Comparison of ENCODE assay signal across 19 mouse cellular contexts in genomic region chr15:9127051-9127791, GRCm38 (mm10). TPM values are rescaled to one million over a fixed set of nuclear protein-coding genes. Genes with fewer than 3 reads are reported as not detected.
DNase-seq lines count a peak whose midpoint lies in the region; ATAC-seq and TF ChIP-seq lines count a peak whose summit lies in the region.
"Had no signal": no experiment of that assay in that cellular context is flagged by ENCODE, and none has a peak within 500 bp of the region (broad histone marks: within the 10 kb centered on the region; RNA-seq: fewer than 3 reads in every experiment).

No protein-coding gene starts in this region.

- H3K9me3 ChIP-seq in limb, embryonic 12.5 days = no peaks in the 10 kb centered on the region
- no peaks in the 10 kb centered on the region for H3K9me3 ChIP-seq in limb, embryonic 10.5 days (replicated peaks)
- no peaks in the 10 kb centered on the region for H3K9me3 ChIP-seq in lung, postnatal 0 days (ENCODE audit: low read length)
- no peaks in the 10 kb centered on the region for H3K9me3 ChIP-seq in intestine, postnatal 0 days (ENCODE audit: control insufficient read depth)
- H3K9me3 ChIP-seq: embryonic facial prominence, embryonic 12.5 days; forebrain, embryonic 12.5 days; heart, embryonic 13.5 days; hindbrain, embryonic 12.5 days had no signal

- no peak overlapping the region for H3K4me3 ChIP-seq in limb, embryonic 12.5 days (replicated peaks)
- no peak overlapping the region for H3K4me3 ChIP-seq in limb, embryonic 10.5 days
- H3K4me3 ChIP-seq in lung, postnatal 0 days (ENCODE audit: low read depth, low read length) = no peak overlapping the region
- H3K4me3 ChIP-seq in intestine, postnatal 0 days (ENCODE audit: low read depth, low read length) = no peak overlapping the region
- no peak overlapping the region for H3K4me3 ChIP-seq in heart, adult 2 months
- H3K4me3 ChIP-seq: embryonic facial prominence, embryonic 12.5 days; forebrain, embryonic 12.5 days; heart, embryonic 13.5 days; hindbrain, embryonic 12.5 days had no signal

- no peak overlapping the region for H3K27ac ChIP-seq in limb, embryonic 12.5 days
- no peak overlapping the region for H3K27ac ChIP-seq in limb, embryonic 10.5 days
- no peak overlapping the region for H3K27ac ChIP-seq in lung, postnatal 0 days (ENCODE audit: low read length)
- peak overlapping the region; percentile 41 for H3K27ac ChIP-seq in intestine, postnatal 0 days (ENCODE audit: low read depth, low read length)
- H3K27ac ChIP-seq in heart, adult 2 months = no peak overlapping the region
- H3K27ac ChIP-seq: embryonic facial prominence, embryonic 12.5 days; forebrain, embryonic 12.5 days; heart, embryonic 13.5 days; hindbrain, embryonic 12.5 days had no signal

- no peak overlapping the region for H3K9ac ChIP-seq in limb, embryonic 12.5 days (replicated peaks)
- no peak overlapping the region for H3K9ac ChIP-seq in lung, postnatal 0 days (replicated peaks; ENCODE audit: low read depth)
- H3K9ac ChIP-seq in intestine, postnatal 0 days (ENCODE audit: low read depth, low read length) = no peak overlapping the region
- no peak overlapping the region for H3K9ac ChIP-seq in heart, adult 2 months (ENCODE audit: low read depth, low read length)
- H3K9ac ChIP-seq: embryonic facial prominence, embryonic 12.5 days; forebrain, embryonic 12.5 days; forebrain, postnatal 0 days; heart, embryonic 13.5 days; hindbrain, embryonic 12.5 days had no signal

- H3K27me3 ChIP-seq in limb, embryonic 12.5 days = no peaks in the 10 kb centered on the region
- H3K27me3 ChIP-seq in limb, embryonic 10.5 days (ENCODE audit: low read depth, poor library complexity, severe bottlenecking) = no peaks in the 10 kb centered on the region
- no peaks in the 10 kb centered on the region for H3K27me3 ChIP-seq in lung, postnatal 0 days (replicated peaks; ENCODE audit: insufficient read depth, low read length)
- H3K27me3 ChIP-seq in intestine, postnatal 0 days (replicated peaks; ENCODE audit: control insufficient read depth, insufficient read depth, low read length) = no peaks in the 10 kb centered on the region
- H3K27me3 ChIP-seq in heart, adult 2 months (ENCODE audit: control insufficient read depth, insufficient read depth, low read length) = no peaks in the 10 kb centered on the region
- H3K27me3 ChIP-seq: embryonic facial prominence, embryonic 12.5 days; forebrain, embryonic 12.5 days; heart, embryonic 13.5 days; hindbrain, embryonic 12.5 days had no signal

- 0 out of 2 replicates have a peak, but pooled peaks have one; percentile 32 for ATAC-seq in limb, embryonic 12.5 days (ENCODE audit: insufficient number of reproducible peaks, insufficient read depth, low FRiP score, low TSS enrichment, low read depth)
- ATAC-seq in lung, postnatal 0 days = peak; percentile 53
- ATAC-seq in intestine, postnatal 0 days = peak; percentile 62
- peak; percentile 41; the same call in 1 of the 2 replicates for ATAC-seq in megakaryocyte-erythroid progenitor cell, adult 5-6 weeks (replicated peaks; ENCODE audit: low FRiP score, low TSS enrichment, poor library complexity, severe bottlenecking)
- ATAC-seq: forebrain, postnatal 0 days had no signal

- H3K36me3 ChIP-seq in limb, embryonic 12.5 days = peaks cover 86% of the 10 kb centered on the region
- H3K36me3 ChIP-seq in limb, embryonic 10.5 days = peaks cover 97% of the 10 kb centered on the region
- 0 out of 2 replicates have a peak, but pooled peaks cover 5% of the 10 kb centered on the region for H3K36me3 ChIP-seq in lung, postnatal 0 days (ENCODE audit: insufficient read depth, low read length)
- peaks cover 54% of the 10 kb centered on the region for H3K36me3 ChIP-seq in intestine, postnatal 0 days (ENCODE audit: control insufficient read depth, insufficient read depth)
- H3K36me3 ChIP-seq in heart, adult 2 months (ENCODE audit: control insufficient read depth, insufficient read depth, low read length) = no peaks in the 10 kb centered on the region

- no peaks in the 10 kb centered on the region for H3K79me2 ChIP-seq in heart, adult 2 months (replicated peaks; ENCODE audit: control insufficient read depth, insufficient read depth, low read length)

- intact Hi-C loops in heart, adult 2 months (cut with DNase I) = no loop called here

- H3K4me1 ChIP-seq in limb, embryonic 12.5 days (replicated peaks) = no peaks in the 10 kb centered on the region
- no peaks in the 10 kb centered on the region for H3K4me1 ChIP-seq in limb, embryonic 10.5 days
- no peaks in the 10 kb centered on the region for H3K4me1 ChIP-seq in lung, postnatal 0 days (ENCODE audit: insufficient read depth, low read depth, low read length)
- no peaks in the 10 kb centered on the region for H3K4me1 ChIP-seq in intestine, postnatal 0 days (replicated peaks; ENCODE audit: control insufficient read depth, insufficient read depth, low read length)
- no peaks in the 10 kb centered on the region for H3K4me1 ChIP-seq in heart, adult 2 months (ENCODE audit: control insufficient read depth, insufficient read depth, low read length)
- H3K4me1 ChIP-seq: forebrain, embryonic 12.5 days; heart, embryonic 13.5 days; hindbrain, embryonic 12.5 days had no signal

- DNase-seq in limb, embryonic 10.5 days (ENCODE audit: low spot score) = no peak
- peak; percentile 27 for DNase-seq in lung, postnatal 0 days (ENCODE audit: low spot score)
- no peak for DNase-seq in lung, postnatal 14 days
- DNase-seq in retina, postnatal 1 day = no peak
- DNase-seq in heart, adult 2 months = no peak
- DNase-seq: adrenal gland, postnatal 14 days; cerebellum, adult 11-12 months; cerebellum, adult 9-10 months; cerebellum, postnatal 25 days; forebrain, postnatal 0 days; gastrocnemius, postnatal 14 days; heart, postnatal 4 days had no signal

- no peak for TF ChIP-seq POLR2A in heart, adult 2 months (IDR thresholded peaks at IDR 0.05; ENCODE audit: insufficient read depth, low read depth, low read length)

- TF ChIP-seq CTCF in lung, postnatal 0 days (IDR thresholded peaks at IDR 0.05) = no peak
- TF ChIP-seq CTCF in intestine, postnatal 0 days (IDR thresholded peaks at IDR 0.05; ENCODE audit: low read depth) = no peak
- TF ChIP-seq CTCF in heart, adult 2 months (IDR thresholded peaks at IDR 0.05) = no peak

- WGBS in limb, embryonic 12.5 days = 90% methylated on average over 7 of the region's 7 CpGs
- 93% methylated on average over 7 of the region's 7 CpGs for WGBS in limb, embryonic 10.5 days
- 73% methylated on average over 7 of the region's 7 CpGs for WGBS in lung, postnatal 0 days
- 77% methylated on average over 7 of the region's 7 CpGs for WGBS in intestine, postnatal 0 days
- 81% methylated on average over 7 of the region's 7 CpGs for WGBS in heart, adult 2 months

- H3K4me2 ChIP-seq in limb, embryonic 12.5 days = no peak overlapping the region
- H3K4me2 ChIP-seq in lung, postnatal 0 days (replicated peaks; ENCODE audit: low read depth, low read length) = no peak overlapping the region
- H3K4me2 ChIP-seq in intestine, postnatal 0 days (replicated peaks; ENCODE audit: low read depth) = no peak overlapping the region
- H3K4me2 ChIP-seq: embryonic facial prominence, embryonic 12.5 days; forebrain, embryonic 12.5 days; heart, embryonic 13.5 days; hindbrain, embryonic 12.5 days had no signal

- TF ChIP-seq EP300 in lung, postnatal 0 days (IDR thresholded peaks at IDR 0.05) = no peak
- TF ChIP-seq EP300 in heart, adult 2 months (IDR thresholded peaks at IDR 0.05; ENCODE audit: insufficient read depth, low read depth, low read length) = no peak

RNA-seq across cellular contexts. Expression of gene Lmbrd2, which starts 13.1 kb away (rescaled TPM):
- 3.4 and 3.5 TPM in 2 replicates for polyA plus RNA-seq in limb, embryonic 12.5 days (2016; fragmentation: Nextera tagmentation; extraction: Ambion mirVana)
- 1.3 and 2.0 TPM in 2 replicates for polyA plus RNA-seq in limb, embryonic 10.5 days (2016; fragmentation: Nextera tagmentation; extraction: Ambion mirVana)
- polyA plus RNA-seq in lung, postnatal 0 days (2015; fragmentation: Nextera tagmentation; extraction: Ambion mirVana) = 2.1 and 2.4 TPM in 2 replicates
- 5.0 and 5.8 TPM in 2 replicates for polyA plus RNA-seq in intestine, postnatal 0 days (2015; fragmentation: Nextera tagmentation; extraction: Ambion mirVana)
- 6.8 and 8.0 TPM in 2 replicates for total RNA-seq in megakaryocyte-erythroid progenitor cell, adult 5-6 weeks (2014; fragmentation: Nextera tagmentation)
- total RNA-seq in megakaryocyte-erythroid progenitor cell, adult 5-6 weeks (2017) = 22.4 and 23.2 TPM in 2 replicates
- 10 to 100 TPM; 12.4 to 14.0 TPM for total RNA-seq in heart, adult 2 months (2021)
- polyA plus RNA-seq in heart, adult 2 months (2012; rRNA removed) = 5.5 and 12.2 TPM in 2 replicates

RNA-seq across cellular contexts. Expression of gene Skp2, which starts 28.0 kb away (rescaled TPM):
- 139 and 140 TPM in 2 replicates for polyA plus RNA-seq in limb, embryonic 12.5 days (2016; fragmentation: Nextera tagmentation; extraction: Ambion mirVana)
- polyA plus RNA-seq in limb, embryonic 10.5 days (2016; fragmentation: Nextera tagmentation; extraction: Ambion mirVana) = 128 and 138 TPM in 2 replicates
- 5.0 and 5.7 TPM in 2 replicates for polyA plus RNA-seq in lung, postnatal 0 days (2015; fragmentation: Nextera tagmentation; extraction: Ambion mirVana)
- 13.9 and 14.7 TPM in 2 replicates for polyA plus RNA-seq in intestine, postnatal 0 days (2015; fragmentation: Nextera tagmentation; extraction: Ambion mirVana)
- 30.6 and 31.0 TPM in 2 replicates for total RNA-seq in megakaryocyte-erythroid progenitor cell, adult 5-6 weeks (2014; fragmentation: Nextera tagmentation)
- 13.1 and 15.7 TPM in 2 replicates for total RNA-seq in megakaryocyte-erythroid progenitor cell, adult 5-6 weeks (2017)
- total RNA-seq in heart, adult 2 months (2021) = under 1 TPM; 0.50 to 0.73 TPM
- 0.57 and 0.70 TPM in 2 replicates for polyA plus RNA-seq in heart, adult 2 months (2012; rRNA removed)

RNA-seq across cellular contexts. Expression of gene Nadk2, which starts 56.2 kb away (rescaled TPM):
- polyA plus RNA-seq in limb, embryonic 12.5 days (2016; fragmentation: Nextera tagmentation; extraction: Ambion mirVana) = 33.8 and 34.7 TPM in 2 replicates
- polyA plus RNA-seq in limb, embryonic 10.5 days (2016; fragmentation: Nextera tagmentation; extraction: Ambion mirVana) = 29.2 and 30.8 TPM in 2 replicates
- polyA plus RNA-seq in lung, postnatal 0 days (2015; fragmentation: Nextera tagmentation; extraction: Ambion mirVana) = 20.0 and 21.9 TPM in 2 replicates
- polyA plus RNA-seq in intestine, postnatal 0 days (2015; fragmentation: Nextera tagmentation; extraction: Ambion mirVana) = 37.3 and 38.8 TPM in 2 replicates
- 100 and 113 TPM in 2 replicates for total RNA-seq in megakaryocyte-erythroid progenitor cell, adult 5-6 weeks (2014; fragmentation: Nextera tagmentation)
- 151 and 170 TPM in 2 replicates for total RNA-seq in megakaryocyte-erythroid progenitor cell, adult 5-6 weeks (2017)
- 10 to 100 TPM; 61.4 to 74.8 TPM for total RNA-seq in heart, adult 2 months (2021)
- 20.9 and 47.6 TPM in 2 replicates for polyA plus RNA-seq in heart, adult 2 months (2012; rRNA removed)
